Mouse (Mus musculus): Measurements from ENCODE around the gene Mvb12b. TPM values are rescaled to one million over a fixed set of nuclear protein-coding genes. Genes with fewer than 3 reads are reported as not detected.
A peak's percentile ranks its signal among the peaks of the same experiment; 100 is the strongest.

Gene Mvb12b
- 5.0 and 8.0 TPM in 2 replicates for total RNA-seq (2012; rRNA removed)

- in situ Hi-C loops (cut with MboI; ENCODE audit: low sequenced_read_pairs in 2 of 2, unreplicated experiment in 2 of 2), result no loop called here
- no peak for DNase-seq (ENCODE audit: low read depth, low spot score)
These were observed at the start of gene Mvb12b for GRCm38 (mm10) chr2:33887328-33888099. Gene Mvb12b, minus strand, starts transcription at chr2:33887946.

GRCm38 (mm10) chr2:33935756-33936155 is 48.0 kb upstream of the Mvb12b start:
- DNase-seq (ENCODE audit: low read depth, low spot score), result no peak
- H3K27ac ChIP-seq (ENCODE audit: insufficient read depth, low read depth, low read length, poor library complexity, severe bottlenecking), result no peak overlapping the region
- H3K4me1 ChIP-seq (ENCODE audit: control insufficient read depth in 2 of 2, insufficient read depth in 2 of 2, low read length in 2 of 2, poor library complexity in 1 of 2), result no peaks in the 10 kb centered on the region
- in situ Hi-C loops (cut with MboI; ENCODE audit: low sequenced_read_pairs in 2 of 2, unreplicated experiment in 2 of 2), result no loop called here
- H3K9me3 ChIP-seq (ENCODE audit: control insufficient read depth, insufficient read depth, low read depth, low read length), result no peaks in the 10 kb centered on the region
- no peak overlapping the region for H3K9ac ChIP-seq (ENCODE audit: insufficient read depth, low read depth, low read length, poor library complexity, severe bottlenecking)
- H3K36me3 ChIP-seq (ENCODE audit: control insufficient read depth, insufficient read depth, low read length, poor library complexity, severe bottlenecking), result no peaks in the 10 kb centered on the region
- no peak overlapping the region for H3K4me3 ChIP-seq (ENCODE audit: insufficient read depth in 1 of 2, low read depth in 1 of 2, low read length in 2 of 2, poor library complexity in 1 of 2, severe bottlenecking in 1 of 2)
- TF ChIP-seq HCFC1 (IDR thresholded peaks at IDR 0.05; ENCODE audit: borderline replicate concordance, insufficient read depth, low read length), result no peak
- no peak for TF ChIP-seq MAFK (IDR thresholded peaks at IDR 0.05; ENCODE audit: insufficient read depth, low read depth, low read length)
- TF ChIP-seq ZNF384 (IDR thresholded peaks at IDR 0.05; ENCODE audit: low read depth, low read length), result no peak
- TF ChIP-seq ZC3H11A (IDR thresholded peaks at IDR 0.05; ENCODE audit: borderline replicate concordance, low read depth, low read length), result no peak
- no peak for TF ChIP-seq CHD2 (IDR thresholded peaks at IDR 0.05; ENCODE audit: low read depth, low read length)

More at GRCm38 (mm10) chr2:33887328-33888099, at the start of gene Mvb12b:
- Histone ChIP-seq H3K27ac (ENCODE audit: insufficient read depth, low read depth, low read length, poor library complexity, severe bottlenecking) (no peak within 1 kb of the TSS; the same call in 1 of the 2 replicates), H3K9me3 (ENCODE audit: control insufficient read depth, insufficient read depth, low read depth, low read length) (no peaks in the 10 kb centered on the region), H3K36me3 (ENCODE audit: control insufficient read depth, insufficient read depth, low read length, poor library complexity, severe bottlenecking) (no peaks in the 10 kb centered on the region), H3K4me3 (ENCODE audit: insufficient read depth in 1 of 2, low read depth in 1 of 2, low read length in 2 of 2, poor library complexity in 1 of 2, severe bottlenecking in 1 of 2) (peak within 1 kb of the TSS; percentile 73 to 75), H3K4me1 (ENCODE audit: control insufficient read depth in 2 of 2, insufficient read depth in 2 of 2, low read length in 2 of 2, poor library complexity in 1 of 2) (peaks cover 0 to 5% of the 10 kb centered on the region in 2 experiments; a peak in 2 of 4 replicates), H3K9ac (ENCODE audit: insufficient read depth, low read depth, low read length, poor library complexity, severe bottlenecking) (peak within 1 kb of the TSS; percentile 77)
- TF ChIP-seq ZC3H11A (IDR thresholded peaks at IDR 0.05; ENCODE audit: borderline replicate concordance, low read depth, low read length) (no peak), HCFC1 (IDR thresholded peaks at IDR 0.05; ENCODE audit: borderline replicate concordance, insufficient read depth, low read length) (no peak), ZNF384 (IDR thresholded peaks at IDR 0.05; ENCODE audit: low read depth, low read length) (no peak), MAFK (IDR thresholded peaks at IDR 0.05; ENCODE audit: insufficient read depth, low read depth, low read length) (no peak), CHD2 (IDR thresholded peaks at IDR 0.05; ENCODE audit: low read depth, low read length) (no peak)

GRCm38 (mm10) chr2:33933606-33934510 is 46.1 kb upstream of the Mvb12b start:
- no peak overlapping the region for H3K9ac ChIP-seq (ENCODE audit: insufficient read depth, low read depth, low read length, poor library complexity, severe bottlenecking)
- no peaks in the 10 kb centered on the region for H3K9me3 ChIP-seq (ENCODE audit: control insufficient read depth, insufficient read depth, low read depth, low read length)
- no peak overlapping the region for H3K4me3 ChIP-seq (ENCODE audit: insufficient read depth in 1 of 2, low read depth in 1 of 2, low read length in 2 of 2, poor library complexity in 1 of 2, severe bottlenecking in 1 of 2)
- H3K27ac ChIP-seq (ENCODE audit: insufficient read depth, low read depth, low read length, poor library complexity, severe bottlenecking), result no peak overlapping the region
- in situ Hi-C loops (cut with MboI; ENCODE audit: low sequenced_read_pairs in 2 of 2, unreplicated experiment in 2 of 2), result no loop called here
- no peaks in the 10 kb centered on the region for H3K36me3 ChIP-seq (ENCODE audit: control insufficient read depth, insufficient read depth, low read length, poor library complexity, severe bottlenecking)
- no peaks in the 10 kb centered on the region for H3K4me1 ChIP-seq (ENCODE audit: control insufficient read depth in 2 of 2, insufficient read depth in 2 of 2, low read length in 2 of 2, poor library complexity in 1 of 2)
- TF ChIP-seq ZNF384 (IDR thresholded peaks at IDR 0.05; ENCODE audit: low read depth, low read length), result no peak
- TF ChIP-seq HCFC1 (IDR thresholded peaks at IDR 0.05; ENCODE audit: borderline replicate concordance, insufficient read depth, low read length), result 0 out of 2 replicates have a peak, but pooled peaks have one; percentile 41
- peak; percentile 49 for DNase-seq (ENCODE audit: low read depth, low spot score)

GRCm38 (mm10) chr2:33931161-33931560 is 43.4 kb upstream of the Mvb12b start:
- in situ Hi-C loops (cut with MboI; ENCODE audit: low sequenced_read_pairs in 2 of 2, unreplicated experiment in 2 of 2), result no loop called here

More at GRCm38 (mm10) chr2:33931161-33931560, 43.4 kb upstream of the Mvb12b start:
- Histone ChIP-seq H3K36me3 (ENCODE audit: control insufficient read depth, insufficient read depth, low read length, poor library complexity, severe bottlenecking) (no peaks in the 10 kb centered on the region), H3K9me3 (ENCODE audit: control insufficient read depth, insufficient read depth, low read depth, low read length) (no peaks in the 10 kb centered on the region), H3K4me1 (ENCODE audit: control insufficient read depth in 2 of 2, insufficient read depth in 2 of 2, low read length in 2 of 2, poor library complexity in 1 of 2) (no peaks in the 10 kb centered on the region), H3K27ac (ENCODE audit: insufficient read depth, low read depth, low read length, poor library complexity, severe bottlenecking) (no peak overlapping the region), H3K9ac (ENCODE audit: insufficient read depth, low read depth, low read length, poor library complexity, severe bottlenecking) (no peak overlapping the region), H3K4me3 (ENCODE audit: insufficient read depth in 1 of 2, low read depth in 1 of 2, low read length in 2 of 2, poor library complexity in 1 of 2, severe bottlenecking in 1 of 2) (no peak overlapping the region)
- TF ChIP-seq HCFC1 (IDR thresholded peaks at IDR 0.05; ENCODE audit: borderline replicate concordance, insufficient read depth, low read length), result no peak
- no peak for TF ChIP-seq CHD2 (IDR thresholded peaks at IDR 0.05; ENCODE audit: low read depth, low read length)
- TF ChIP-seq ZNF384 (IDR thresholded peaks at IDR 0.05; ENCODE audit: low read depth, low read length), result no peak
- TF ChIP-seq ZC3H11A (IDR thresholded peaks at IDR 0.05; ENCODE audit: borderline replicate concordance, low read depth, low read length), result no peak
- DNase-seq (ENCODE audit: low read depth, low spot score), result no peak
